Mouse (Mus musculus): Measurements from ENCODE around the gene Pvr.

Pvr gene

GRCm38 (mm10) chr7:19871943-19872601 lies 48.9 kb downstream of the Pvr start:
- no peak for DNase-seq (ENCODE audit: low read depth, low spot score)

- DNase-seq (ENCODE audit: low read depth, low spot score) = no peak
Observed at GRCm38 (mm10) chr7:19871137-19871621, 49.8 kb downstream of the Pvr start.

- no peak for DNase-seq (ENCODE audit: low read depth, low spot score)
Observed at GRCm38 (mm10) chr7:19867751-19868399, 53.1 kb downstream of the Pvr start.

- DNase-seq (ENCODE audit: low read depth, low spot score) = no peak
Observed at GRCm38 (mm10) chr7:19866490-19866889, 54.5 kb downstream of the Pvr start.

GRCm38 (mm10) chr7:19865246-19866036 lies 55.5 kb downstream of the Pvr start:
- DNase-seq (ENCODE audit: low read depth, low spot score) = no peak

GRCm38 (mm10) chr7:19864241-19864640 lies 56.7 kb downstream of the Pvr start:
- DNase-seq (ENCODE audit: low read depth, low spot score) = no peak

- no peak for DNase-seq (ENCODE audit: low read depth, low spot score)
Observed at GRCm38 (mm10) chr7:19861199-19861598, 59.8 kb downstream of the Pvr start, which contains the start of gene Ceacam16. Gene Ceacam16 (minus strand): TSS chr7:19861299.

GRCm38 (mm10) chr7:19859740-19860139 lies 61.2 kb downstream of the Pvr start:
- no peak for DNase-seq (ENCODE audit: low read depth, low spot score)

GRCm38 (mm10) chr7:19856283-19856682 lies 64.7 kb downstream of the Pvr start:
- no peak for DNase-seq (ENCODE audit: low read depth, low spot score)

- DNase-seq (ENCODE audit: low read depth, low spot score) = no peak
Observed at GRCm38 (mm10) chr7:19855663-19856062, 65.3 kb downstream of the Pvr start.

All from retina, adult 2 months (tissue).